Mouse (Mus musculus) heart, embryonic 15.5 days (tissue): ENCODE results near the gene Mnx1. TPM values are rescaled to one million over a fixed set of nuclear protein-coding genes. Genes with fewer than 3 reads are reported as not detected.

Source experiments
- ATAC-seq: fragments of 200-750 bp; cut with Nextera tagmentation; replicated peaks from 2 replicates; pipeline ENCODE4 v1.8.0; 2017; ENCODE audit warnings: low read depth, moderate TSS enrichment; ENCODE audit not compliant: insufficient number of reproducible peaks, insufficient read depth, low FRiP score
- H3K27ac ChIP-seq: fragments of 300-500 bp; sonication (generic); 2 replicates; pipeline ENCODE4 v1.5.1; 2015; ENCODE audit warnings: mild to moderate bottlenecking, inconsistent platforms
- H3K27me3 ChIP-seq: fragments of 300-500 bp; sonication (generic); 2 replicates; pipeline ENCODE4 v1.6.1; 2015; ENCODE audit warnings: inconsistent platforms
- H3K36me3 ChIP-seq: fragments of 300-500 bp; sonication (generic); 2 replicates; pipeline ENCODE4 v1.6.1; 2015; ENCODE audit warnings: mild to moderate bottlenecking, inconsistent platforms
- H3K4me1 ChIP-seq: fragments of 300-500 bp; sonication (generic); replicated peaks from 2 replicates; pipeline ENCODE4 v1.6.1; 2015; ENCODE audit warnings: inconsistent platforms
- H3K4me2 ChIP-seq: fragments of 300-500 bp; sonication (generic); 2 replicates; pipeline ENCODE4 v1.6.1; 2015; ENCODE audit warnings: inconsistent platforms, mild to moderate bottlenecking, moderate library complexity
- H3K4me3 ChIP-seq: fragments of 300-500 bp; sonication (generic); 2 replicates; pipeline ENCODE4 v1.5.1; 2015; ENCODE audit warnings: mild to moderate bottlenecking, inconsistent platforms
- H3K9ac ChIP-seq: fragments of 300-500 bp; sonication (generic); 2 replicates; pipeline ENCODE4 v1.6.1; 2015; ENCODE audit warnings: mild to moderate bottlenecking, inconsistent platforms
- H3K9me3 ChIP-seq: fragments of 300-500 bp; sonication (generic); replicated peaks from 2 replicates; pipeline ENCODE4 v1.6.1; 2016; ENCODE audit warnings: inconsistent platforms
- WGBS: fragments of 180-500 bp; shearing (Covaris S2); methylation state at CpG from one replicate; pipeline ENCODE4 v1.1.7; 2015; ENCODE audit warnings: mixed read lengths; 5-methylcytosine and 5-hydroxymethylcytosine counted together
- polyA plus RNA-seq: library from polyadenylated mRNA; unstranded; fragments of >200 nt; fragmentation: Nextera tagmentation; extraction: Ambion mirVana; gene quantifications from 2 replicates; pipeline ENCODE4 v1.2.1, GENCODE M21; 2015

The Mnx1 gene
- polyA plus RNA-seq, 1 experiment from 2014 or later, result not detected

DNA sequence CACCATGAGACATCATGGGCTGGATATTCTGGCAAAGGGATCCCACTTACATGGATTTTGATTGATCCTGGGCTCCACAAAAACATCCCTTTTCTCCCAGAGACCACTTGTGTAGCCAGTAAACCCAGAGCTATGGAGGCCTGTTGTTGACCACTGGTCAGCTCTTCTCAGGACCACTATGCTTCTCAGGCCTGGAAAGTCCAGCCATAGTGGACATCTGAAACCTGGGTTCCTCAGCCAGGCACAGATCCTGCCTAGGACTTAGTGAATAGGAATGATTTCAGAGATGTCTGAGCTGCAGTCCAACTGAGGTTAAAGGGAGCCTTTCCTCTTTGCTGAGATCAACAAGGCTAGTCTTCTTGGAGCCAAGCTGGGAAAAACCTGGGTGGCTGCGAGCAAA, 2.2 kb downstream of the Mnx1 start:
- ATAC-seq, result no peak
- Histone ChIP-seq H3K4me3 (no peak overlapping the region), H3K9me3 (no peaks in the 10 kb centered on the region), H3K27me3 (peaks cover 100% of the 10 kb centered on the region), H3K4me1 (peaks cover 32% of the 10 kb centered on the region), H3K36me3 (no peaks in the 10 kb centered on the region), H3K9ac (no peak overlapping the region), H3K4me2 (no peak overlapping the region), H3K27ac (no peak overlapping the region)
- 0% methylated on average over 1 of the region's 1 CpGs for WGBS

DNA sequence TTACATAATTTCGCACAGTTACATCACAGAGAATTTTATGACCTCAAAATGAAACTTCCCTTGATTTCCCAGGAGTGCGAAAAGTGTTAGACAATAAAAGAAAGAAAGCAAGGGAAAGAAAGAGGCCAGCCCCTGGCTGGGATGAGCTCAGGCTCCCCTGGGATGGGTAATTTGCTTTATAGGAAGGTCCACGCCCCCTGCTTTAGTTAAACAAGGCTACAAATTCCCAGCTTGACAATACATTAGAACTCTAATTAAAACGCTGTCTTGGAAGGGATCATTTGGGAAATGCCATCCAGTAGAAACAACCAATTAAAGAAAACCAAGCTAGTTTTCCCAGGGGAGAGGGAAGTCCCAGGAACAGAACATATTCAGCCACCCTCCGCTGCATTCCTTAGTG, 2.7 kb downstream of the Mnx1 start:
- H3K9me3 ChIP-seq, result no peaks in the 10 kb centered on the region
- no peak overlapping the region for H3K27ac ChIP-seq
- no peak for ATAC-seq
- H3K4me1 ChIP-seq, result peaks cover 32% of the 10 kb centered on the region
- 11% methylated on average over 5 of the region's 5 CpGs for WGBS
- peaks cover 100% of the 10 kb centered on the region for H3K27me3 ChIP-seq
- no peak overlapping the region for H3K4me3 ChIP-seq
- H3K4me2 ChIP-seq, result no peak overlapping the region
- H3K36me3 ChIP-seq, result no peaks in the 10 kb centered on the region
- no peak overlapping the region for H3K9ac ChIP-seq

DNA sequence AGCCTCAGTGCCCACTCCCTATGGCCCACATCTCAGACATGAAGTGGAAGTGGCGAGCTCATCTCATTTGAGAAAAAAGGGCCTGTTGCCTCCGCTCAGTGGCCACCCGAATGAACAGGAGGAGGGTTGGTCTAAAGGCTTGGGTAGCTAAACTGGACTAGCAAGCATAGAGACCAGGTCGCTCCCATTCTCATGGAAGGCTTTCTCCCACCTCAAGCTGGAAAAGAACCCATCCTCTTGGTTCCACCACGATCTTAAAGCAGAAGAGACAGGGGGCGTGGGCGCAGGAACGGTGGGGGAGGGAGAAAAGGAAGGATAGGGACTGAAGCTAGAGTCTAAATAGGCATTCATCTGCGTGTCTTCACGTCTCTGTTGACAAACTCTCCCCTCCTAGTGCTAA, 3.2 kb downstream of the Mnx1 start:
- Histone ChIP-seq H3K27me3 (peaks cover 100% of the 10 kb centered on the region), H3K4me3 (no peak overlapping the region), H3K9ac (no peak overlapping the region), H3K4me2 (no peak overlapping the region), H3K4me1 (peaks cover 32% of the 10 kb centered on the region), H3K36me3 (no peaks in the 10 kb centered on the region), H3K27ac (no peak overlapping the region), H3K9me3 (no peaks in the 10 kb centered on the region)
- no peak for ATAC-seq
- WGBS, result 6% methylated on average over 10 of the region's 10 CpGs

DNA sequence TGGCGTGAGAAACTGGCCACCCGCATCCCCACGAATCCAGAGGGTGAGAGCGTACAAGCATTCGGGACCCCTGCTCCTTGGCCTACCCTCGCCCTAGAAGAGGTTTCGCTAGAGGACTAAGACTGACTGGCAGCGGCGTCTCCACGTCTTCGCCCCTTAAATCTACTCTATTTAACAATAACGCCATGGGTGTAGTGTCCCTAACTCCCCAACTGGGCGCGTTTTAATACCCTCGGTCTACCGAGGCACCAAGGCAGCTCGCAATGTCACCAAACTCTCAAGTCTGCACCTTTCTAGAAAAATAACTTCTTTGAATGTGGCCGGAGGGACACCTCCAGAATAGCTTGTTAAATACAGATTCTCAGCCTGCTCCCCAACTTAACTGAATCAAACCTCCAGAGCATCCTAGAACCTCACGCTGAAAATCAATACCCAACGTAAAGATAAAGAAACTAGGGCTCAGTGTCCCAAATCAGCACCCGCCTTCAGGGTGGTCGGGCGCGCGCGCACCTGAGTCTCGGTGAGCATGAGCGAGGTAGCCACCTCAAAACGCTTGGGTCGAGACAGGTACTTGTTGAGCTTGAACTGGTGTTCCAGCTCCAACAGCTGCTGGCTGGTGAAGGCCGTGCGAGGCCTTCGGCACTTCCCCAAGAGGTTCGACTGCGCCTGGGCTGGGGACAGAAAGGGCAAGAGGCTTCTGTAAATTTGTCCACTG, 3.9 kb downstream of the Mnx1 start:
- ATAC-seq, result no peak
- WGBS, result 2% methylated on average over 35 of the region's 35 CpGs
- H3K27ac ChIP-seq, result no peak overlapping the region
- peaks cover 100% of the 10 kb centered on the region for H3K27me3 ChIP-seq
- no peaks in the 10 kb centered on the region for H3K36me3 ChIP-seq
- H3K4me2 ChIP-seq, result no peak overlapping the region
- H3K4me3 ChIP-seq, result no peak overlapping the region
- no peaks in the 10 kb centered on the region for H3K9me3 ChIP-seq
- H3K4me1 ChIP-seq, result peaks cover 30% of the 10 kb centered on the region
- no peak overlapping the region for H3K9ac ChIP-seq

DNA sequence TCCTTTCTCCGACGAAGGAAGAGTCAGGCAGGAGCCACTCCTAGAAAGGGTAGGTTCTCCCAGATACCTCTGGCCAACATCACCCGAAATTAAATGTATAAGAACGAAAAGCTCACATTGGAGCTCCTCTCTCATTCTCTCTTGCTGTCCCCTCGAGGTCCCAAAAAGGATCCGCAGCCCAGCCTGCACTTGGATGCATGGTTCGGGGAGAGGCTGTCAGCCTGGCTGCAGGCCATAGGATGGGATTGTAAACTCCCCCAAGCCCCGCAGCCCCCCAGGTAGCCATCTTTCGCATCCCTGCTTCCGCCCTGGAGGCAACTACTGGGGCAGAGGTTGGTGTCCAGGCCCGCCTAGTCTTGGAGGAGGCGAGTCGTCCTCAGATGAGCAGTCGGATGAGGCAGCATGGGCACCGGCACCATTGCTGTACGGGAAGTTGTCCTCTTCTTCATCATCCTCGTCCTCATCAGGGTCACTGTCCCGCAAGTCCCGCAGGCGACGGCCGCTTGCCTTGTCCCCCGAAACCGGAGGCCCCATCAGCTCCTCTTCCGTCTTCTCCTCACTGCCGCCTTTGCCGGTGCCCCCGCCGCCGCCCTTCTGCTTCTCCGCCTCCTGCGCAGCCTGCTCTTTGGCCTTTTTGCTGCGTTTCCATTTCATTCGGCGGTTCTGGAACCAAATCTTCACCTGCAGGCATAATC, 4.6 kb downstream of the Mnx1 start:
- H3K9me3 ChIP-seq, result no peaks in the 10 kb centered on the region
- H3K36me3 ChIP-seq, result no peaks in the 10 kb centered on the region
- ATAC-seq, result no peak
- peaks cover 100% of the 10 kb centered on the region for H3K27me3 ChIP-seq
- H3K27ac ChIP-seq, result no peak overlapping the region
- H3K4me3 ChIP-seq, result no peak overlapping the region
- 3% methylated on average over 35 of the region's 35 CpGs for WGBS
- H3K4me1 ChIP-seq, result peaks cover 23% of the 10 kb centered on the region
- no peak overlapping the region for H3K4me2 ChIP-seq
- H3K9ac ChIP-seq, result no peak overlapping the region

DNA sequence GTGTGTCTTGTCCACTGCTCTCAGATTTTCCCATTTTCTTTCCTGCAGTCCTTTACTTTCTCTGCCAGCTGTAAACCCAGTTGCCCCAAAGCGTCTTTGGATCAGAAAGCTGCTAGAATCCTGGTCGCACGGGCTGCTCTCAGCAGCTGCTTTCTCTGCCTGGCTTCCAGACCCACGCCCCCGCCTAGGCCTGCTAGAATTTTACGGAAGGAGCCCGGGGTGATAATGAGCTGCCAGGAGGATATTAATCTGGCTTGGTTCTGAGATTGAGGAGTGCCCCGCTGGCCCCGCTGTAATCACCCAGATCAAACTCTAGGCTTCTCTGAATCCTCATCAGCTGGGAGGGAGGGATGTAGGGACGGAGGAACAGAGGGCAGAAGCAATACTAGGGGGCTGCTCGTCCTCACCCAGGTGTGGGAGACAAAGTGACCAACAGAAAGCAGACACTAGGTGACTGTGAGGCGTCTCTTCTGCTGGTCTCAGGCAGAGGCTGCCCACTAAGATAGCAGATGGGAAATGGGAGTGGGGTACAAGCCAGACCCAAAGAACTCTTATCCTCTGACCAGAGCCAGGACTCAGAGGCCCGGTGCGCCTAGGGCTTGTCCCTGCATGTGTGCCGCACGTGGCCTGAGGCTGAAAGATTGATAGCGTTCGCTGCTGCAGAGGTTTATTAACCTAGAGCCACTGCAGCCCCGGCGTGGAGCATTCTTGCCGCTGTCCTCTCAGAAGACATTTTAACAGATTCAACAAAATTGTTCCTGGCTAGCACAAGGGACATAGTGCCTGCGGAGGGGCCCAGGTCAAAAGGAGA, 6.2 kb downstream of the Mnx1 start:
- ATAC-seq, result no peak
- peaks cover 98% of the 10 kb centered on the region for H3K27me3 ChIP-seq
- no peak overlapping the region for H3K4me3 ChIP-seq
- H3K36me3 ChIP-seq, result no peaks in the 10 kb centered on the region
- H3K4me2 ChIP-seq, result no peak overlapping the region
- 1% methylated on average over 22 of the region's 22 CpGs for WGBS
- no peak overlapping the region for H3K9ac ChIP-seq
- H3K4me1 ChIP-seq, result peaks cover 20% of the 10 kb centered on the region
- no peak overlapping the region for H3K27ac ChIP-seq
- no peaks in the 10 kb centered on the region for H3K9me3 ChIP-seq

DNA sequence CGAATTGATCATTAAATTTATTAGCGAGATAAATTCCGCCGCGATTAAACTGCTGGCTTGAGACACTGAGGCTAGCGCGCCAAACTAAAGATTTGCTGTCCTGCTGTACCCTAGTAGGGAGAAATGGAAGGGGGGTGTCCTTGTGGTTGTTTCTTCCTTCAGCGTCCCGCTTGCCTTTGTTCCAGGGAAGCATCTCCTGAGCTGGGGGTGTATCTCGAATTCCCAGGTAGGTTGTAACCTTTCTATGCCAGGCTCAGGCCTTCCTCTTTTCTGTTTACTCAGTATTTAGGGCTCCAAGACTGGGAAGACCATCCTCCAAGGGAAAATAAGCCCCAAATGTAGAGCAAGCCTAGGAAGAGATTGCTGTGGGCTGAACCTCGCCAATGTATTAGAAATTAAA, 6.9 kb downstream of the Mnx1 start:
- Histone ChIP-seq H3K9me3 (no peaks in the 10 kb centered on the region), H3K9ac (no peak overlapping the region), H3K4me1 (peaks cover 20% of the 10 kb centered on the region), H3K27me3 (peaks cover 98% of the 10 kb centered on the region), H3K4me3 (no peak overlapping the region), H3K4me2 (no peak overlapping the region), H3K27ac (no peak overlapping the region), H3K36me3 (no peaks in the 10 kb centered on the region)
- 4% methylated on average over 11 of the region's 11 CpGs for WGBS
- no peak for ATAC-seq

DNA sequence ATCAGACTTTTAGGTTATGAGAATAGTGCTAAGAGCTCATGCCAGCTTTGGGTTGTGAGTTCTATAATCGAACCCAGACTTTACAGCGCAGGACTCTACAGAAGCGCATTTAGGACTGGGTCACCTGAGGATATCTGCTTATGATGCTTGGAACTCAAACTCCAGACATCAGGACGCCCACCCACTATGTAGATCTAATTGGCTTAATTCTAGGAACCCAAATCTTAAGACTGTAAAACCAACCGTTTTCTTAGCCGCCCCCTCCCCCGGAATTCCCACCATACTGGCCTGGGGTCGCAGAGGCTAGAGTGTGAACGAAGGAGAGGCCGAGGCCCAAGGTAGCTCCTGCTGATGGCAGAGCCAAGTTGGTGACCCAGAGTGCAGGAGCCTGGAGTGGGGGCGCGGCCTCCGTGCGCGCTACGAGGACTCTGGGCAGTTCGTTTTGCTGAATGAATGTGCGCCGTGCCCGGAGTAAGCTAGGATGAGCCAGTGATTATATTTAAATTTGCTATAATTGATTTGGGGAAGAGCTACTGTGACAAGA, 7.3 kb downstream of the Mnx1 start:
- no peaks in the 10 kb centered on the region for H3K9me3 ChIP-seq
- WGBS, result 6% methylated on average over 20 of the region's 20 CpGs
- H3K27me3 ChIP-seq, result peaks cover 98% of the 10 kb centered on the region
- no peaks in the 10 kb centered on the region for H3K36me3 ChIP-seq
- no peak overlapping the region for H3K9ac ChIP-seq
- H3K4me1 ChIP-seq, result peaks cover 20% of the 10 kb centered on the region
- H3K4me2 ChIP-seq, result no peak overlapping the region
- H3K27ac ChIP-seq, result no peak overlapping the region
- no peak overlapping the region for H3K4me3 ChIP-seq
- no peak for ATAC-seq

DNA sequence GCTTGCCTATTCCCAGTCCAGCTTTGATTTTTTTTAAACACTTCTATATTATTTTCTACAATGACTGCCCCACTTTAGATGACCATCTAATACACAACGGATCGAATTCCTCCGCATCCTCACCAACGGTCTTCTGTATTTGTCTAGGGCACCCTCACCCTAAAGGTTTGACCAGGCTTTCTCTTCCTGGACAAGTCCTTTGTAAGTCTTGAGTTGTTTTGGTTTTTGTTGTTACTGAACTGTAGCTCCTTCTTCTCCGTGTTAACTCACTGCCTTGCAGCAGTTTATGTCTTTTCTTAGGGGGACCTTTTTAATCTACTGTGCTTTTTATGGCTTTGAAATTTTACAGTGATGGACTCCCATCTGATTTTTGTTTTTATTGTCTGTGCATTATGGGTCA, 8.0 kb downstream of the Mnx1 start:
- H3K27me3 ChIP-seq, result peaks cover 98% of the 10 kb centered on the region
- no peak overlapping the region for H3K9ac ChIP-seq
- no peak overlapping the region for H3K27ac ChIP-seq
- no peak for ATAC-seq
- peaks cover 20% of the 10 kb centered on the region for H3K4me1 ChIP-seq
- H3K4me3 ChIP-seq, result no peak overlapping the region
- 14% methylated on average over 5 of the region's 5 CpGs for WGBS
- H3K4me2 ChIP-seq, result no peak overlapping the region
- no peaks in the 10 kb centered on the region for H3K36me3 ChIP-seq
- H3K9me3 ChIP-seq, result no peaks in the 10 kb centered on the region

DNA sequence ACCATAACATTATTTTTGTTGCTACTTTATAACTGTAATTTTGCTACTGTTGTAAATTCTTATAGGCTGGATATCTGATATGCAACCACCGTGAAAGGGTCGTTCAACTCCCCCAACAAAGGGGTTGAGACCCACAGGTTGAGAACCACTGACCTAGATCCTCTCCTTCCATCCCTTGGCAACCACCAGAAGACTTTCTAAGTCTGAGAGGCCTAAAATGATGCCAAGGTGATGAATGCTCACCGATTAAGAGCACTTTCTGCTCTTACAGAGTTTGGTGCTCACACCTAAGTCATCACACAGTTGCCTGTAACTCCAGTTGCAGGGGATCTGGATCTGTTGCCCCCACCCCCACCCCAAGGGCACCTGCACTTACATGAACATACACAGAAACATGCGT, 8.8 kb downstream of the Mnx1 start:
- no peaks in the 10 kb centered on the region for H3K36me3 ChIP-seq
- ATAC-seq, result no peak
- no peaks in the 10 kb centered on the region for H3K9me3 ChIP-seq
- no peak overlapping the region for H3K4me3 ChIP-seq
- no peak overlapping the region for H3K4me2 ChIP-seq
- no peak overlapping the region for H3K27ac ChIP-seq
- H3K9ac ChIP-seq, result no peak overlapping the region
- 10% methylated on average over 4 of the region's 4 CpGs for WGBS
- H3K27me3 ChIP-seq, result peaks cover 92% of the 10 kb centered on the region
- H3K4me1 ChIP-seq, result peaks cover 20% of the 10 kb centered on the region

DNA sequence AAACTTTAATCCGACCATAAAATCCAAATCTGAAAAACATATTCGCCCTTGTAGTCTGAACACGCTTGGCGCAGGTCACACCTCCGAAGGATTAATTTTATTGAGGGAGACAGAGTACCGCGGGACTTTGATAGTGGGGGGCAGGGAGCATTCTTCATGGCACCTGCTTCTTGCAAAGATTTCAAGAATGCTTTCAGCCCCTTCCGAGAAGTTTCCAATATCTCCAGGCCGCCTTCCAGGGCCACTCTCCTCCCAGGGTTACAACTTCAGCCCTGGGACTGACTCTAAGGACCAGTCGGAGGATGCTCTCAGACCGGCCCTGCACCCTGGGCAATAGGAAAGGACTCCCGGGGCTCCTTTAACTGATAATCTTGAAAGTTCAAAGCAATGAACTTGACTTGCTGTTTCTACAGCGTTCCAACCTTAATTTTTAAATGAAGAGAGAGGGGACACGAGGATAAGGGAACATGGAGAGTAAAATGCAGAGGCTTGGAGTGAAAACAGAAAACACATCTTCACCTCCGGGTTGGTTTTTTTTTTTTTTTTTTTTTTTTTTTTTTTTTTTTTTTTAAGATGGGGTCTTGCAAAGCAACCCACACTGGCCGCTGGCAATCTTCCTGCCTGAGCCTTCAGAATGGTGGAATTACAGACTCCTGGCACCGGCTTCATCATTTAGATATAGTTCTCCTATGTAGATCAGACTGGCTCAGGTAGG, 9.8 kb downstream of the Mnx1 start:
- no peak for ATAC-seq
- no peaks in the 10 kb centered on the region for H3K9me3 ChIP-seq
- H3K27me3 ChIP-seq, result peaks cover 82% of the 10 kb centered on the region
- WGBS, result 3% methylated on average over 17 of the region's 17 CpGs
- peaks cover 14% of the 10 kb centered on the region for H3K4me1 ChIP-seq
- H3K27ac ChIP-seq, result no peak overlapping the region
- H3K36me3 ChIP-seq, result no peaks in the 10 kb centered on the region
- peak overlapping the region; percentile 96 for H3K4me2 ChIP-seq
- H3K9ac ChIP-seq, result peak overlapping the region; percentile 36
- peak overlapping the region; percentile 61 for H3K4me3 ChIP-seq
